Mouse (Mus musculus) intestine, embryonic 14.5 days (tissue): ENCODE results near the gene Osbpl6. TPM values are rescaled to one million over a fixed set of nuclear protein-coding genes. Genes with fewer than 3 reads are reported as not detected.
A peak's percentile ranks its signal among the peaks of the same experiment; 100 is the strongest.

ENCODE experiments used
- ATAC-seq: fragments of 200-750 bp; cut with Nextera tagmentation; replicated peaks from 2 replicates; pipeline ENCODE4 v1.8.0; 2017; ENCODE audit warnings: low read depth, moderate number of reproducible peaks, moderate TSS enrichment, moderate library complexity; ENCODE audit not compliant: low FRiP score, low TSS enrichment
- DNase-seq: peaks from one replicate; pipeline ENCODE4 v3.0.0-alpha.2; 2018; ENCODE audit warnings: low spot score
- H3K27ac ChIP-seq: fragments of 300-500 bp; sonication (generic); 2 replicates; pipeline ENCODE4 v1.5.1; 2014; ENCODE audit warnings: low read depth, mild to moderate bottlenecking, control low read depth
- H3K27me3 ChIP-seq: fragments of 300-500 bp; sonication (generic); replicated peaks from 2 replicates; pipeline ENCODE4 v1.6.1; 2014; ENCODE audit warnings: low read length, control low read depth; ENCODE audit not compliant: control insufficient read depth, insufficient read depth
- H3K36me3 ChIP-seq: fragments of 300-500 bp; sonication (generic); 2 replicates; pipeline ENCODE4 v1.6.1; 2014; ENCODE audit warnings: low read length, control low read depth; ENCODE audit not compliant: control insufficient read depth, insufficient read depth
- H3K4me1 ChIP-seq: fragments of 300-500 bp; sonication (generic); replicated peaks from 2 replicates; pipeline ENCODE4 v1.6.1; 2014; ENCODE audit warnings: low read length, control low read depth, mixed read lengths; ENCODE audit not compliant: control insufficient read depth, insufficient read depth
- H3K4me2 ChIP-seq: fragments of 300-500 bp; sonication (generic); 2 replicates; pipeline ENCODE4 v1.6.1; 2014; ENCODE audit warnings: low read length
- H3K4me3 ChIP-seq: fragments of 300-500 bp; sonication (generic); 2 replicates; pipeline ENCODE4 v1.5.1; 2014; ENCODE audit warnings: low read depth, low read length, control low read depth, mixed read lengths
- H3K9ac ChIP-seq: fragments of 300-500 bp; sonication (generic); 2 replicates; pipeline ENCODE4 v1.6.1; 2014; ENCODE audit warnings: mild to moderate bottlenecking, low read length
- H3K9me3 ChIP-seq: fragments of 300-500 bp; sonication (generic); 2 replicates; pipeline ENCODE4 v1.6.1; 2016; ENCODE audit warnings: low read length, control low read depth; ENCODE audit not compliant: control insufficient read depth
- WGBS: fragments of 180-500 bp; shearing (Covaris S2); extraction: QIAGEN DNeasy Blood & Tissue Kit; methylation state at CpG from one replicate; pipeline ENCODE4 v1.1.7; 2014; 5-methylcytosine and 5-hydroxymethylcytosine counted together
- microRNA-seq: library from miRNA; unstranded; fragments of <30 nt; microRNA quantifications from one replicate; pipeline ENCODE4, GENCODE M21; 2016
- polyA plus RNA-seq: library from polyadenylated mRNA; unstranded; fragments of >200 nt; fragmentation: Nextera tagmentation; extraction: Ambion mirVana; gene quantifications from 2 replicates; pipeline ENCODE4 v1.2.1, GENCODE M21; 2014

Osbpl6 gene
- polyA plus RNA-seq, 1 experiment from 2014 or later = 10.9 TPM

DNA sequence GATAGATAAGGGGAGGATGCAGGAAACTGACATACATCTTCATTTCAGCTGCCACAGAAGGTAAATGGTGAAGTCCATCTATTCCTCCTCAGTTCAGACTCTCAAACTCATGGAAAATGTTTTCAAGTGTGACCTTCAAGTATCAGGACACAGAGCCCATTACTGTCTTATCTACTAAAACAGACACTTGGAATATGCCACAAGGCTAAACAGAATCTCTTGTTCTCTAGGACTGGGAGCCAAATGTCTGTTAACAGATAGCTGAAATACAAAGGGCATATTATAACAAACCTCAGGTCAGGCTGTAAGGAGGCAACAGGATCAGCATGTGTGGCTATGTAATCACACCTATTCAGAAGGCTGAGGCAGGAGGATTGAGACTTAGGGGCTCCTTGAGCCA is 237.5 kb downstream of the Osbpl6 start:
- H3K9me3 ChIP-seq = no peaks in the 10 kb centered on the region
- no peak for ATAC-seq
- H3K27ac ChIP-seq = no peak overlapping the region
- H3K4me3 ChIP-seq = no peak overlapping the region
- peaks cover 38% of the 10 kb centered on the region for H3K36me3 ChIP-seq
- no peak for DNase-seq
- H3K4me2 ChIP-seq = no peak overlapping the region
- H3K9ac ChIP-seq = no peak overlapping the region
- peaks cover 10% of the 10 kb centered on the region for H3K4me1 ChIP-seq
- H3K27me3 ChIP-seq = no peaks in the 10 kb centered on the region

- H3K4me1 ChIP-seq = peaks cover 10% of the 10 kb centered on the region
- ATAC-seq = peak; percentile 32
- peak overlapping the region; percentile 74; the same call in 1 of the 2 replicates for H3K27ac ChIP-seq
- H3K9ac ChIP-seq = peak overlapping the region; percentile 48
- no peaks in the 10 kb centered on the region for H3K9me3 ChIP-seq
- H3K4me3 ChIP-seq = peak overlapping the region; percentile 53
- no peaks in the 10 kb centered on the region for H3K27me3 ChIP-seq
- peak overlapping the region; percentile 80 for H3K4me2 ChIP-seq
- peaks cover 4% of the 10 kb centered on the region; the same call in 1 of the 2 replicates for H3K36me3 ChIP-seq
- 1% methylated on average over 27 of the region's 32 CpGs for WGBS
- DNase-seq = peak; percentile 76
These were observed 241.1 kb downstream of the Osbpl6 start for GRCm38 (mm10) chr2:76647441-76647869.

GRCm38 (mm10) chr2:76647883-76648570 is 241.7 kb downstream of the Osbpl6 start, which contains the start of the genes Prkra and Pjvk:
Gene Prkra (minus strand): TSS chr2:76648015.
Gene Pjvk (plus strand): TSS chr2:76648476.
- Histone ChIP-seq H3K36me3 (0 out of 2 replicates have a peak, but pooled peaks cover under 1% of the 10 kb centered on the region), H3K4me2 (peak within 1 kb of the TSS; percentile 80), H3K27ac (peak within 1 kb of the TSS; percentile 74), H3K9ac (peak within 1 kb of the TSS; percentile 52), H3K4me1 (peaks cover 10% of the 10 kb centered on the region), H3K27me3 (no peaks in the 10 kb centered on the region), H3K9me3 (no peaks in the 10 kb centered on the region), H3K4me3 (peak within 1 kb of the TSS; percentile 53)
- DNase-seq = peak; percentile 100
- 0% methylated on average over 28 of the region's 42 CpGs for WGBS
- peak; percentile 99 for ATAC-seq

DNA sequence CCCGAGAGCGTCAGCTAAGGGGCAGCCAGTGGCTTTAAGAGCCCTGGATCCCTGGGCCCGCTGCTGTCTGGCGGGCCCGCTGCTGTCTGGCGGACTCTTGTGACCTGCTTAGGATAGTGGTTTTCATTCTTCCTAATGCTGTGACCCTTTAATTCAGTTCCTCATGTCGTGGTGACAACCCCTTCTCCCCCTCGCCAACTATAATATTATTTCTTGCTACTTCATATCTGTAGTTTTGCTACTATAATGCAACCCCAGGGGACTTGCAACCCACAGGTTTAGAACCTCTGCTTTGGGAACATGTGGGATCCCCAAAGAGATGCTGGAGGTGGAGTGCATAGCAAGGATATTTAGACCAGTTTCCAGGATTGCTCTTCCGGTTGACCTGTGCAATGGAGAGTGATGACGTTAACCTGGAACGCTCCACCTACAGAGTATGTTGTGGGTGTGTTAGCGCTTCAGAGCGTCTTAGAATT is 242.4 kb downstream of the Osbpl6 start:
- WGBS = 28% methylated on average over 13 of the region's 13 CpGs
- Histone ChIP-seq H3K4me3 (peak overlapping the region; percentile 53), H3K4me1 (peaks cover 10% of the 10 kb centered on the region), H3K9ac (peak overlapping the region; percentile 52), H3K36me3 (no peaks in the 10 kb centered on the region), H3K4me2 (peak overlapping the region; percentile 80), H3K27me3 (no peaks in the 10 kb centered on the region), H3K27ac (peak overlapping the region; percentile 74; the same call in 1 of the 2 replicates), H3K9me3 (no peaks in the 10 kb centered on the region)
- DNase-seq = peak; percentile 78
- peak; percentile 42 for ATAC-seq

Small RNA genes within 50 kb of the gene (microRNA-seq; reads per million reads assigned to microRNA genes)
- not detected for gene Gm23164

Other genes starting within 250 kb of the Osbpl6 start
- gene Pde11a, start 67.7 kb upstream of the Osbpl6 start, polyA plus RNA-seq = 0.38 and 0.42 TPM in 2 replicates
- not detected in 2 replicates for gene Cyct, start 46.1 kb upstream of the Osbpl6 start, polyA plus RNA-seq
- gene Rbm45, start 36.5 kb upstream of the Osbpl6 start, polyA plus RNA-seq = 14.6 and 17.1 TPM in 2 replicates
- 52.5 and 60.1 TPM in 2 replicates for gene Prkra, start 241.5 kb downstream of the Osbpl6 start, polyA plus RNA-seq
- gene Pjvk, start 242.0 kb downstream of the Osbpl6 start, polyA plus RNA-seq = 0.58 TPM in 1 of 2 replicates, not detected in the other